Mouse (Mus musculus) CH12.LX (cell line): Measurements from ENCODE around the gene Svep1.

Experiments used
- BHLHE40 ChIP-seq: IDR thresholded peaks from 2 replicates; pipeline ENCODE4 v1.6.1; 2011; ENCODE audit warnings: mild to moderate bottlenecking, low read depth, low read length, improper control_type of control experiment
- CTCF ChIP-seq, 2 experiments: IDR thresholded peaks in 1 of 2; conservative IDR thresholded peaks in 1 of 2; 2 replicates each; pipeline ENCODE4 v1.5.1; 2011 to 2012; ENCODE audit warnings: low read depth in 2 of 2, low read length in 2 of 2, improper control_type of control experiment in 1 of 2, inconsistent platforms in 1 of 2, mild to moderate bottlenecking in 1 of 2, moderate library complexity in 1 of 2
- E2F4 ChIP-seq: IDR thresholded peaks from 2 replicates; pipeline ENCODE4 v1.6.1; 2011; ENCODE audit warnings: low read depth, low read length, improper control_type of control experiment; ENCODE audit not compliant: insufficient replicate concordance
- ELF1 ChIP-seq: IDR thresholded peaks from 2 replicates; pipeline ENCODE4 v1.6.1; 2014; ENCODE audit warnings: low read depth, mild to moderate bottlenecking, inconsistent platforms, low read length, improper control_type of control experiment
- EP300 ChIP-seq: IDR thresholded peaks from 2 replicates; pipeline ENCODE4 v1.6.1; 2011; ENCODE audit warnings: low read length, improper control_type of control experiment
- HCFC1 ChIP-seq: IDR thresholded peaks from 2 replicates; pipeline ENCODE4 v1.6.1; 2012; ENCODE audit warnings: low read depth, mild to moderate bottlenecking, inconsistent platforms, low read length, improper control_type of control experiment
- JUND ChIP-seq: conservative IDR thresholded peaks from 2 replicates; pipeline ENCODE4 v1.6.1; 2011; ENCODE audit warnings: low read depth, low read length, improper control_type of control experiment
- MAX ChIP-seq: IDR thresholded peaks from 2 replicates; pipeline ENCODE4 v1.6.1; 2011; ENCODE audit warnings: low read length, improper control_type of control experiment
- POLR2A ChIP-seq: IDR thresholded peaks from 2 replicates; pipeline ENCODE4 v1.6.1; 2011; ENCODE audit warnings: low read depth, mild to moderate bottlenecking, improper control_type of control experiment, low read length
- TCF12 ChIP-seq: IDR thresholded peaks from 2 replicates; pipeline ENCODE4 v1.6.1; 2014; ENCODE audit warnings: low read depth, mild to moderate bottlenecking, inconsistent platforms, low read length, improper control_type of control experiment
- USF2 ChIP-seq: conservative IDR thresholded peaks from 2 replicates; pipeline ENCODE4 v1.6.1; 2011; ENCODE audit warnings: low read depth, low read length, improper control_type of control experiment

DNA sequence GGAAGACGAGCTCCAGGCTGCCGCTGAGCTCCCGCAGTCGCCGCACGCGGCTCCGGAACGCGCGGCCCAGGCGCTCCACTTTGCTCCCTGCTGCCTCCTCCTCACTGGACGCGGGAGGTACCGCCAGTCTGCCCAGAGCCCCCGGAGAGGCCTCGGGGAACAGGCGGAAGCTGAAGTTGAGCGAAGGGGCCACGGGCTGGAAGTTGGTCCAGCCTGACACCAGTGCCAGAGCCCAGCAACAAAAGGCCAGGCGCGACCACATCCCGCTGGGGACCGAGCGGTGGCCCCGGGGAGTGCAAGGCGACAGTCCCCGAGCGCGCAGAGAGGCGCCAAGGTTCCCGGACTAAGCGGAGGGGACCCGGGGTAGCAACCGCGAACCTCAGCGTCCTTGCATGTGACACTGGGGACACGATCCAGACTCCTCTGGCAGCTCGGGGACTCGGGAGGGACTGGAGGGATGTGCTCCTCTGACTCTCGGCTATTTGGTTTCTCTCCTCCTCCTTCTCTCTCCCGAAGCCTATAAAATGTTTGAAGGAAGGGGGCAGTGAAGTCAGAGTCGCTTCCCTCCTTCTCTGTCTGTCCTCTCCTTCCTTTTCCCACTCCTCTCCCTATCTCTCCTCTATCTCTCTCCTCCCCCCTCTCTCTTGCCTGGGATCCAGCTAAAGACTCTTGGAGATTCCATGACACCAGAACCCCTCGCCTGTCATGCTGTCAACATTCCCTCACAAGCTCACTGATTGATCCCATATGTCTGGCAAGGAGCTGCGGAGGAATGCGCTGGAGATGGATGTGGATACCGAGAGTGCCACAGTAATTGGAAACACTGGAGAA, at the start of gene Svep1:
- TF ChIP-seq EP300 (no peak), USF2 (no peak), CTCF (conservative IDR thresholded peaks at IDR 0.05 in 1 of 2, IDR thresholded peaks at IDR 0.05 in 1 of 2; ENCODE audit: low read depth in 2 of 2, low read length in 2 of 2) (no peak), HCFC1 (no peak), TCF12 (no peak), POLR2A (no peak), MAX (no peak), JUND (no peak), ELF1 (no peak), BHLHE40 (no peak), E2F4 (no peak)
